Mouse (Mus musculus) testis, adult 2 months (tissue): ENCODE data around the gene Trim80.

Experiments
- CTCF ChIP-seq: fragments of 200-500 bp; IDR thresholded peaks from 2 replicates; pipeline ENCODE4 v1.5.1; 2012; ENCODE audit warnings: low read depth, mild to moderate bottlenecking, inconsistent platforms, low read length, moderate library complexity; ENCODE audit not compliant: control insufficient read depth, insufficient read depth, insufficient replicate concordance
- POLR2A ChIP-seq: fragments of 200-500 bp; IDR thresholded peaks from 2 replicates; pipeline ENCODE4 v1.6.1; 2012; ENCODE audit warnings: low read depth, mild to moderate bottlenecking, inconsistent platforms, low read length, moderate library complexity; ENCODE audit not compliant: control insufficient read depth

DNA sequence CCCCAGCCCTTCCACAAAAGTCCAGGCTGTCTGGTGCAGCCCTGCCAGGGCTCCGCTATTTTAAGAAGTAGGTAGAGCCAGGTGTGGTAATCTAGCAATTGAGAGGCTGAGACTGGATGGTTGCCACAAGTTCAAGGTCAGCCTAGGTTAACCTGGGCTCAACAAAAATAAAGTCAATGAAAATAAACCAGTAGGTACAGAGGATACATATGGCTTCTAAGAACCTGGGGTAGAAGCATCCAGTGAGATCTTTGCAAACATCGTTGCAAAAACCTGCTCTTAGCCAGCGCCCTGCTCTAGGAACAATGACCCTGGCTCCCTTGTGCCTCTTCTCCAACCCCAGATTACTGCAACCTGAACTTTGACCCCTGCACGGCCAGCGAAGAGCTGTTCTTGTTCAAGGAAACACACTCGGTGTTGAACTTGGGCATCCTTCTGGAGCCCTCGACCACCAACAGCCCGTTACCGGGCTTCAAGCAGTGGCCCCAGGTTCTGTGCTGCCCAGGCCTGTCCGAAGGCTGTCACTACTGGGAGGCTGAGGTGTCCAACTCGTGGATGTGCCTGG lies 7.1 kb downstream of the Trim80 start:
- TF ChIP-seq CTCF, result no peak
- no peak for TF ChIP-seq POLR2A
